Mouse (Mus musculus) olfactory bulb, adult 2 months (tissue): ENCODE results near the gene Gdpd5.

Experiments used
- CTCF ChIP-seq: fragments of 200-500 bp; IDR thresholded peaks from 2 replicates; pipeline ENCODE4 v1.5.1; 2012; ENCODE audit warnings: low read depth, mild to moderate bottlenecking, low read length, moderate library complexity; ENCODE audit not compliant: insufficient read depth
- POLR2A ChIP-seq: fragments of 200-500 bp; IDR thresholded peaks from 2 replicates; pipeline ENCODE4 v1.6.1; 2012; ENCODE audit warnings: mild to moderate bottlenecking, low read depth, low read length, moderate library complexity; ENCODE audit not compliant: insufficient read depth

- TF ChIP-seq CTCF (no peak), POLR2A (no peak)
Observed at GRCm38 (mm10) chr7:99411047-99411779, 30.0 kb downstream of the Gdpd5 start.
